Mouse (Mus musculus): Measurements from ENCODE around the gene Olfr1228.

The Olfr1228 gene

GRCm38 (mm10) chr2:89253962-89254361, at the start of gene Olfr1228:
Gene Olfr1228 (minus strand): TSS chr2:89254062.
- no peak for DNase-seq (ENCODE audit: extremely low read depth, low read depth)

GRCm38 (mm10) chr2:89297168-89297567, 43.3 kb upstream of the Olfr1228 start, which contains the start of gene Olfr1230:
Gene Olfr1230 (minus strand): TSS chr2:89297268.
- DNase-seq (ENCODE audit: extremely low read depth, low read depth), result no peak

GRCm38 (mm10) chr2:89287914-89288313, 34.1 kb upstream of the Olfr1228 start, which contains the start of gene Olfr1229:
Gene Olfr1229 (minus strand): TSS chr2:89288014.
- no peak for DNase-seq (ENCODE audit: extremely low read depth, low read depth)

GRCm38 (mm10) chr2:89199948-89200347, 53.9 kb downstream of the Olfr1228 start, which contains the start of gene Olfr1226:
Gene Olfr1226 (minus strand): TSS chr2:89200048.
- DNase-seq (ENCODE audit: extremely low read depth, low read depth), result no peak

Data from MEL-GATA-1-ER (cell line).